Mouse (Mus musculus) thymus, adult 2 months (tissue): Measurements from ENCODE around the gene Acat1. TPM values are rescaled to one million over a fixed set of nuclear protein-coding genes. Genes with fewer than 3 reads are reported as not detected.
A peak's percentile ranks its signal among the peaks of the same experiment; 100 is the strongest.

ENCODE experiments used
- DNase-seq: peaks from one replicate; pipeline ENCODE4 v3.0.0; 2021
- H3K27ac ChIP-seq: fragments of 200-500 bp; 2 replicates; pipeline ENCODE4 v1.5.1; 2012; ENCODE audit warnings: low read length, control low read depth; ENCODE audit not compliant: control insufficient read depth, insufficient read depth
- H3K27me3 ChIP-seq: fragments of 200-500 bp; 2 replicates; pipeline ENCODE4 v1.6.1; 2012; ENCODE audit warnings: mild to moderate bottlenecking, low read length, moderate library complexity, mixed read lengths; ENCODE audit not compliant: control insufficient read depth, insufficient read depth
- H3K36me3 ChIP-seq: fragments of 200-500 bp; 2 replicates; pipeline ENCODE4 v1.6.1; 2012; ENCODE audit warnings: mild to moderate bottlenecking, low read length, moderate library complexity; ENCODE audit not compliant: control insufficient read depth, insufficient read depth
- H3K4me1 ChIP-seq: fragments of 200-500 bp; replicated peaks from 2 replicates; pipeline ENCODE4 v1.6.1; 2012; ENCODE audit warnings: low read length; ENCODE audit not compliant: control insufficient read depth, insufficient read depth
- H3K4me3 ChIP-seq: fragments of 200-500 bp; 2 replicates; pipeline ENCODE4 v1.5.1; 2012; ENCODE audit warnings: mild to moderate bottlenecking, low read length, control low read depth, moderate library complexity; ENCODE audit not compliant: control insufficient read depth, insufficient read depth
- CTCF ChIP-seq: fragments of 200-500 bp; IDR thresholded peaks from 2 replicates; pipeline ENCODE4 v1.5.1; 2012; ENCODE audit warnings: mild to moderate bottlenecking, control low read depth, low read length, moderate library complexity, borderline replicate concordance; ENCODE audit not compliant: control insufficient read depth, poor library complexity, insufficient read depth; ENCODE audit errors: extremely low read depth
- POLR2A ChIP-seq: fragments of 200-500 bp; IDR thresholded peaks from 2 replicates; pipeline ENCODE4 v1.6.1; 2012; ENCODE audit warnings: mild to moderate bottlenecking, low read length, control low read depth, moderate library complexity; ENCODE audit not compliant: control insufficient read depth, poor library complexity, insufficient read depth; ENCODE audit errors: extremely low read depth
- WGBS: fragments of 180-500 bp; shearing (Covaris S2); methylation state at CpG from one replicate; pipeline ENCODE4 v1.1.7; 2018; 5-methylcytosine and 5-hydroxymethylcytosine counted together
- polyA plus RNA-seq: library from polyadenylated mRNA; depleted of rRNA; stranded (reverse); fragments of >200 nt; gene quantifications from 2 replicates; pipeline ENCODE4 v1.2.3, GENCODE M21; 2012

Gene Acat1
- polyA plus RNA-seq, 1 experiment, result 28.8 TPM

GRCm38 (mm10) chr9:53594764-53595163, 15.4 kb downstream of the Acat1 start:
- Histone ChIP-seq H3K4me3 (no peak overlapping the region), H3K36me3 (peaks cover 14% of the 10 kb centered on the region; the same call in 1 of the 2 replicates), H3K4me1 (no peaks in the 10 kb centered on the region), H3K27me3 (no peaks in the 10 kb centered on the region), H3K27ac (no peak overlapping the region)
- 3% methylated on average over 3 of the region's 3 CpGs for WGBS
- TF ChIP-seq POLR2A (no peak), CTCF (peak; percentile 65; the same call in 1 of the 2 replicates)
- DNase-seq, result peak; percentile 73

GRCm38 (mm10) chr9:53581870-53582269, 28.3 kb downstream of the Acat1 start:
- DNase-seq, result no peak
- no peaks in the 10 kb centered on the region for H3K4me1 ChIP-seq
- H3K36me3 ChIP-seq, result peaks cover 71% of the 10 kb centered on the region
- no peak overlapping the region for H3K4me3 ChIP-seq
- H3K27me3 ChIP-seq, result no peaks in the 10 kb centered on the region
- WGBS, result 97% methylated on average over 4 of the region's 4 CpGs
- TF ChIP-seq POLR2A (no peak), CTCF (no peak)
- no peak overlapping the region for H3K27ac ChIP-seq

GRCm38 (mm10) chr9:53575721-53576120, 34.5 kb downstream of the Acat1 start:
- TF ChIP-seq POLR2A (no peak), CTCF (no peak)
- no peak for DNase-seq
- peaks cover 46% of the 10 kb centered on the region for H3K36me3 ChIP-seq
- H3K27ac ChIP-seq, result no peak overlapping the region
- WGBS, result 95% methylated on average over 5 of the region's 5 CpGs
- H3K27me3 ChIP-seq, result no peaks in the 10 kb centered on the region
- H3K4me1 ChIP-seq, result no peaks in the 10 kb centered on the region
- no peak overlapping the region for H3K4me3 ChIP-seq

- Histone ChIP-seq H3K36me3 (peaks cover 52% of the 10 kb centered on the region), H3K27me3 (no peaks in the 10 kb centered on the region), H3K27ac (no peak overlapping the region), H3K4me3 (no peak overlapping the region), H3K4me1 (no peaks in the 10 kb centered on the region)
- TF ChIP-seq CTCF (no peak), POLR2A (no peak)
- no peak for DNase-seq
- 97% methylated on average over 7 of the region's 7 CpGs for WGBS
Observed at GRCm38 (mm10) chr9:53572516-53573307, 37.5 kb downstream of the Acat1 start.

- TF ChIP-seq POLR2A (no peak), CTCF (no peak)
Observed at GRCm38 (mm10) chr9:53570662-53571061, 39.5 kb downstream of the Acat1 start.

GRCm38 (mm10) chr9:53537336-53537965, 72.7 kb downstream of the Acat1 start:
- Histone ChIP-seq H3K4me3 (peak overlapping the region; percentile 62), H3K36me3 (no peaks in the 10 kb centered on the region), H3K27ac (no peak overlapping the region), H3K4me1 (peaks cover 2% of the 10 kb centered on the region), H3K27me3 (no peaks in the 10 kb centered on the region)
- no peak for DNase-seq
- WGBS, result under 1% methylated on average over 34 of the region's 34 CpGs
- TF ChIP-seq POLR2A (no peak), CTCF (no peak)

More at GRCm38 (mm10) chr9:53570662-53571061, 39.5 kb downstream of the Acat1 start:
- H3K27me3 ChIP-seq, result no peaks in the 10 kb centered on the region
- 98% methylated on average over 6 of the region's 6 CpGs for WGBS
- no peak overlapping the region for H3K4me3 ChIP-seq
- H3K36me3 ChIP-seq, result peaks cover 59% of the 10 kb centered on the region
- H3K27ac ChIP-seq, result no peak overlapping the region
- H3K4me1 ChIP-seq, result no peaks in the 10 kb centered on the region
- DNase-seq, result no peak
